Mouse (Mus musculus) heart, embryonic 16.5 days (tissue): Measurements from ENCODE around the gene Cep89. TPM values are rescaled to one million over a fixed set of nuclear protein-coding genes. Genes with fewer than 3 reads are reported as not detected.

Experiments used
- ATAC-seq: fragments of 200-750 bp; cut with Nextera tagmentation; replicated peaks from 2 replicates; pipeline ENCODE4 v1.8.0; 2017; ENCODE audit warnings: moderate number of reproducible peaks; ENCODE audit not compliant: insufficient read depth, low FRiP score; ENCODE audit errors: extremely low read depth
- H3K27ac ChIP-seq: fragments of 300-500 bp; sonication (generic); 2 replicates; pipeline ENCODE4 v1.5.1; 2014; ENCODE audit warnings: mild to moderate bottlenecking, low read length, control low read depth, moderate library complexity
- H3K27me3 ChIP-seq: fragments of 300-500 bp; sonication (generic); 2 replicates; pipeline ENCODE4 v1.6.1; 2014; ENCODE audit warnings: low read length, mixed read lengths; ENCODE audit not compliant: control insufficient read depth, insufficient read depth
- H3K36me3 ChIP-seq: fragments of 300-500 bp; sonication (generic); 2 replicates; pipeline ENCODE4 v1.6.1; 2014; ENCODE audit not compliant: control insufficient read depth, insufficient read depth
- H3K4me1 ChIP-seq: fragments of 300-500 bp; sonication (generic); 2 replicates; pipeline ENCODE4 v1.6.1; 2014; ENCODE audit warnings: low read length, mixed read lengths; ENCODE audit not compliant: control insufficient read depth, insufficient read depth
- H3K4me2 ChIP-seq: fragments of 300-500 bp; sonication (generic); 2 replicates; pipeline ENCODE4 v1.6.1; 2014; ENCODE audit warnings: low read depth, mild to moderate bottlenecking, control low read depth, low read length
- H3K4me3 ChIP-seq: fragments of 300-500 bp; sonication (generic); 2 replicates; pipeline ENCODE4 v1.5.1; 2014; ENCODE audit warnings: mild to moderate bottlenecking, control low read depth, low read length
- H3K9ac ChIP-seq: fragments of 300-500 bp; sonication (generic); 2 replicates; pipeline ENCODE4 v1.6.1; 2014; ENCODE audit warnings: low read length, control low read depth
- H3K9me3 ChIP-seq: fragments of 300-500 bp; sonication (generic); replicated peaks from 2 replicates; pipeline ENCODE4 v1.6.1; 2016; ENCODE audit warnings: low read length; ENCODE audit not compliant: control insufficient read depth
- WGBS: fragments of 180-500 bp; shearing (Covaris S2); extraction: QIAGEN DNeasy Blood & Tissue Kit; methylation state at CpG from one replicate; pipeline ENCODE4 v1.1.7; 2014; 5-methylcytosine and 5-hydroxymethylcytosine counted together
- polyA plus RNA-seq: library from polyadenylated mRNA; unstranded; fragments of >200 nt; fragmentation: Nextera tagmentation; extraction: Ambion mirVana; gene quantifications from 2 replicates; pipeline ENCODE4 v1.2.1, GENCODE M21; 2015

The Cep89 gene
- polyA plus RNA-seq, 1 experiment from 2014 or later: 45.2 TPM

DNA sequence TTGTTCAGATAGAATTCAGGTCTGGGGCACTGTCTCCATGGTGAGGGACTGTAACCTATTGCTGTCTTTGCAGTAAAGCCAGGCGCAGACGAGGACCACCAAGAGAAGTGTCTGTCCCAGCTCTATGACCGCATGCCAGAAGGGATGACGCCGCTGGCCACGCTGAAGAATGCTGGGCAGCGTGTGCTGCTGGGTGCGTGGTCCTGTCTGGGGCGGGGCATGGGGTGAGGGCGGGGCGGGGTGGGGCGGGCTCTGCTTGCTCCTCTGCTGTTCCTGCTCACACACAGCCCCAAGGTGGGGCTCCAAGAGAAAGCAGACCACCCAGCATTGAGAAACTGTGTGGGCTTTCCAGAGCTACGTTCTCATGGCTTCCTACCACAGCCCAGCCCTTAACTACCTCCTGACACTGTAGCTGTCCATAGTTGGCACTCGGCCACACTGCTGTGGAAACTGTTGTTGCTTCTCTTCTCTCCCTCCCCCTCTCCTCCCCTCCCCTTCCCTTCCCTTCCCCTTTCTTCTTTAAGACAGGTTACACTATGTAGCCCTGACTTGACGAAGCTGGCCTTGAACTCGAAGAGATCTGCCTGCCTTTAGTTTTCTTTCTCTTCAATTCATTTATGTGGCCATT is 17.2 kb upstream of the Cep89 start:
- peak overlapping the region; percentile 2; the same call in 1 of the 2 replicates for H3K4me3 ChIP-seq
- peak overlapping the region; percentile 29; the same call in 1 of the 2 replicates for H3K9ac ChIP-seq
- 21% methylated on average over 14 of the region's 16 CpGs for WGBS

DNA sequence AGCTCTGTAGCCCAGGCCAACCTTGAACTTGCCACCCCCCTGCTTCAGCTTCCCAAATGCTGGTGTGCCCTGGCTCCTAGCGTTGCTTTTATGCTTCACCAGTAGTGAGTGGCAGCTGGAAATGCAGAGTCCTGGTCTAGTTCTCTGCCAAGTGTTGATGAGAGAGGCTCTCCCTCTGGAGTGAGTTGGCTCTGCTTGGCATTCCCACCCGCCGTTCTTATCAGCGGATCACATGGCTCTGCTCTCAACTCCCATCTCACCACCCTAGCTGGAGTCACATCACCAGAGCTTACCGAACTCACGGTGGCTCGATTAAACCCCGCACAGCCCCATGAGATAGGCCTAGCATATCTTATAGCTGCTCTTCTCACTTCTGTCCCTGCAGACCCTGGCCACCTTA is 16.5 kb upstream of the Cep89 start:
- peak; percentile 86 for ATAC-seq
- Histone ChIP-seq H3K27ac (peak overlapping the region; percentile 75), H3K4me1 (peaks cover 13% of the 10 kb centered on the region), H3K9ac (no peak overlapping the region), H3K4me2 (no peak overlapping the region), H3K9me3 (no peaks in the 10 kb centered on the region), H3K27me3 (no peaks in the 10 kb centered on the region), H3K36me3 (no peaks in the 10 kb centered on the region), H3K4me3 (no peak overlapping the region)
- WGBS: 32% methylated on average over 8 of the region's 8 CpGs

More for the DNA sequence above, 17.2 kb upstream of the Cep89 start:
- Histone ChIP-seq H3K36me3 (no peaks in the 10 kb centered on the region), H3K27ac (peak overlapping the region; percentile 54), H3K9me3 (no peaks in the 10 kb centered on the region), H3K4me2 (peak overlapping the region; percentile 45), H3K4me1 (peaks cover 13% of the 10 kb centered on the region), H3K27me3 (no peaks in the 10 kb centered on the region)
- peak; percentile 50; the same call in 1 of the 2 replicates for ATAC-seq

DNA sequence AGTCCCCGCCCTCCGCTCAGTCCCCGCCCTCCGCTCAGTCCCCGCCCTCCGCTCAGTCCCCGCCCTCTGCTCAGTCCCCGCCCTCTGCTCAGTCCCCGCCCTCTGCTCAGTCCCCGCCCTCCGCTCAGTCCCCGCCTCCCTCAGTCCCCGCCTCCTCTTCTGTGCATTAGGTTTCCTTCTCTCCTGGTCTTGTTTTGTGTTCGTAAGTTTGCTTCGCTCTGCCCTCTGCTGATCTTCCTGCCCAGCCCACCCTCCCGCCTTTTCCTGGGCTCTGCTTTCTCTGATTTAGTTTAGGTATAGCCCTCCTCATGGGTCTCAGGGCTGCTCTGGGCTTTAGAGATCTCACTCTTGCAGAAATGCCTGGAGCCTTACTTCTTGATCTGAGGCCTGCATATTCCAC is 15.0 kb upstream of the Cep89 start:
- ATAC-seq: no peak
- Histone ChIP-seq H3K9me3 (no peaks in the 10 kb centered on the region), H3K4me2 (no peak overlapping the region), H3K9ac (no peak overlapping the region), H3K4me3 (no peak overlapping the region), H3K27ac (no peak overlapping the region), H3K36me3 (no peaks in the 10 kb centered on the region), H3K27me3 (no peaks in the 10 kb centered on the region), H3K4me1 (peaks cover 16% of the 10 kb centered on the region)
- 55% methylated on average over 15 of the region's 16 CpGs for WGBS

DNA sequence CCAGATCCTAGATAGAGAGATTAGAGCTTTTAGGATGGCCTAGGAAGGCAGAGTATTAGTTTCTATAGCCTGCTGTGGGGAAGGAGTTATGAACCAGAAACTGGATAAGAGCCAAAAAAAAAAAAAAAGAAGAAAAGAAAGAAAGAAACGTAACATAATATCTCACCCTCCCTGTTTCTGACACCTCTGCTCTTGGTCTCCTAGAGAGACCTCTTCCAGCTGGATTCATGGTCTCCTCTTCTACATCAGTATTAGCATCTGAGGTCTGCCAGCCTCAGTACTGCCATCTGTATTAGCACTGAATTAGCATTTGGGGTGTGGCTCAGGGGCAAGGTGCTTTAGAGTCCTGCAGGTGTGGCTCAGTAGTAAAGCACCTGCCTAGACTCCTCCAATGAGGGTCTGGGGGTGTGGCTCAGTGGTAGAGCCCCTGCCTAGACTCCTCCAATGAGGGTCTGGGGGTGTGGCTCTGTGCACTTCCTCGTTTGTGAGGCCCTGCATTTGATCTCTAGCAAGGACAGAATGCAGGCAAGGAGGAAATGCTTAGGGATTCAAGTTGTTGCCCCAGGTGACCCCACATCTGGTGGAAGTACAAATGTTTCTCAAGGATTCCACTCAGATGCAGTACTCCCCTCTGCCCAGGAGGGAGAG is 14.0 kb upstream of the Cep89 start:
- Histone ChIP-seq H3K27me3 (no peaks in the 10 kb centered on the region), H3K9ac (no peak overlapping the region), H3K36me3 (no peaks in the 10 kb centered on the region), H3K4me3 (no peak overlapping the region), H3K4me1 (peaks cover 20% of the 10 kb centered on the region), H3K4me2 (no peak overlapping the region), H3K9me3 (no peaks in the 10 kb centered on the region), H3K27ac (no peak overlapping the region)
- ATAC-seq: no peak
- 34% methylated on average over 2 of the region's 2 CpGs for WGBS

DNA sequence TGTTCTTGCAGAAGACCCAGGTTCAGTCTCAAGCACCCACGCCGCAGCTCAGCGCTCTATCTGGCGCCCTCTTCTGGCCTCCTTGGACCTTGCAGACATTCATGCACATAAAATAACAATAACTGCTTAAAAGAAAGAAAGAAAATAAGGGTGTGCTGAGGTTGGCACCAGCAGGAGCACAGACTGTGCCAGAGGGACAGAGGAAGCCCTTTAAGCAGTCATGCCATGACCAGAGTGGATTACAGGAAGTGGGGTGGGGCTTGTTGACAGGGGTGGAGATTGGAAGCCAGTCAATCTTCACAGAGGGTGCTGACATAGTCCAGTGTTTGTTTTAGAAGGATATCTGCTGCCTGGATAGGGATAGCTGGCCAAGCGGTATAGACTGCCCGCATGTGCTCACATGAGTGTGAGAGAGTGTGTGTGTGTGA is 10.3 kb upstream of the Cep89 start:
- peak; percentile 85 for ATAC-seq
- Histone ChIP-seq H3K4me3 (no peak overlapping the region), H3K9ac (no peak overlapping the region), H3K4me1 (peaks cover 7% of the 10 kb centered on the region; the same call in 1 of the 2 replicates), H3K36me3 (no peaks in the 10 kb centered on the region), H3K4me2 (no peak overlapping the region), H3K9me3 (no peaks in the 10 kb centered on the region), H3K27ac (no peak overlapping the region), H3K27me3 (no peaks in the 10 kb centered on the region)
- WGBS: 43% methylated on average over 6 of the region's 6 CpGs

DNA sequence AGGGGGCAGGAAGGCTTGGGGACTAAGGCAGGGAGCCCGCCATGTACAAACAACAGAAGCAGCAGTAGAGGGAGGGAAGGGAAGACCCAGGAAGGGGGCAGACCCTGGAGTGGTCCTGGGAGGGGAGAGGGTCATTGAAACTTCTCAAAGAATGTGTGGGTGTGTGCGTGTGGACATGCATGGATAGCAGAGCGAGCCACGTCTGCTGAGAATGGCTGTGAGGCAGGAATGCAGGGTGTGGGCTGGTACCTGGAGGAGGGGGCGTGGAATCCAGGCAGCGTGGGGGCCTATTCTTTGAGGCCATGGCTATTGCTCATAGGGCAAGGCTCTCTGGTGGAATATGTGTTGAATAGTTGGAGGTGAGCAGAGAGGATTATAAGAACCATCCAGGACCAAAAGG is 8.1 kb upstream of the Cep89 start:
- 61% methylated on average over 6 of the region's 6 CpGs for WGBS
- no peak overlapping the region for H3K27ac ChIP-seq
- no peaks in the 10 kb centered on the region for H3K27me3 ChIP-seq
- H3K9me3 ChIP-seq: no peaks in the 10 kb centered on the region
- H3K9ac ChIP-seq: no peak overlapping the region
- no peak overlapping the region for H3K4me3 ChIP-seq
- peaks cover 7% of the 10 kb centered on the region; the same call in 1 of the 2 replicates for H3K4me1 ChIP-seq
- H3K36me3 ChIP-seq: peaks cover 6% of the 10 kb centered on the region
- no peak for ATAC-seq
- no peak overlapping the region for H3K4me2 ChIP-seq

DNA sequence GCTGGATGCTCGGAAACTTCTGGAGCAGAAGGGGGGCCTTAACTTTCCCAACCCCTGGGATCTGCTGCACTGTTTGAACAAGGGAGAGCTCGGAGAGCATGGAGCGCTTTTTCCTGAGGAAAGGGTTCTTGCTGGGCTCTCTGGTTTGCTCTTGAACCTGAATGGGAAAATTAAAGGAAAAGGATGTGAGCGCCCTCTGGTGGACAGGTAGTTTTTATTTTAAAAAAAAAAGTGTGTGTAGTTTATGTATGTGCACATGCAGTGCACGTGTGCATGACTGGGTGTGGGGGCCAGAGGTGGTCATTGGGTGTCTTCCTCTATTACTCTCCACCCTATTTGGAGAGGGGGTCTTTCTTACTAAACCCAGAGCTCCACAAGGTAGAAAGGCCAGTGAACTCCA is 3.9 kb upstream of the Cep89 start:
- no peak overlapping the region for H3K27ac ChIP-seq
- peaks cover 14% of the 10 kb centered on the region for H3K4me1 ChIP-seq
- no peak for ATAC-seq
- H3K9me3 ChIP-seq: no peaks in the 10 kb centered on the region
- H3K4me3 ChIP-seq: no peak overlapping the region
- 55% methylated on average over 5 of the region's 5 CpGs for WGBS
- H3K4me2 ChIP-seq: no peak overlapping the region
- no peaks in the 10 kb centered on the region for H3K27me3 ChIP-seq
- H3K9ac ChIP-seq: no peak overlapping the region
- H3K36me3 ChIP-seq: peaks cover 9% of the 10 kb centered on the region

DNA sequence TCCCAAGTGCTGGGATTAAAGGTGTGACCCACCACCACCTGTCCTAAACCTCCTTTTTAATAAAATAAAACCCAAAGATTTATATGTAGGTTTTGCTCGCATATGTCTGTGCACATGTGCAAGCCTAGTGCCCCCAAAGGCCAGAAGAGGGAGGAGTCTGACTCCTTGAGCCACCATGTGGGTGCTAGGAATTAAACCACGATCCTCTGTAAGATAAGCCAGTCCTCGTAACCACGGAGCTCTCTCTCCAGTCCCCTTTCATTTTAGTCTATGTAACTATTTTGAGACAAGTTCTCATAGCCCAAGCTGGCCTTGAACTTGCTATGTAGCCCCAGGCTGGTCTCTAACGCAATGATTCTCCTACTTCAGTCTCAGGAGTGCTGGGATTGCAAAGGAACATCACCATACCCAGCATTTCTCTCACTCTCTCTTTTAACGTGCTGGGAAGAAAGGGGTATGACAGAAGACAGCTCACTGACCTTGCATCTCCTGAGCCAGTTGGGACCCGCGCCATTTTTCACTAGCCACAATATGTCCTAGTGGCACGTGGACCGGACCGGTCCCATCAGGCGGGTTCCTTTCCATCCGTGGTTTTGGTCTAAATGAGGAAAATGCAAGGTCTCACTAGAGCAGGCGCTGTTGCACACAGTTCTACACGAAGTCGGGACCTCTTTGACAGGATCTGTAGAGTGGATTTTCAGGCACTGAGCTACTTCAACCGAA is 940 bp upstream of the Cep89 start:
- ATAC-seq: no peak
- Histone ChIP-seq H3K27ac (no peak overlapping the region), H3K4me1 (peaks cover 15% of the 10 kb centered on the region), H3K4me2 (peak overlapping the region; percentile 82), H3K36me3 (peaks cover 19% of the 10 kb centered on the region), H3K9me3 (no peaks in the 10 kb centered on the region), H3K4me3 (peak overlapping the region; percentile 65), H3K27me3 (no peaks in the 10 kb centered on the region), H3K9ac (peak overlapping the region; percentile 74)
- 10% methylated on average over 17 of the region's 17 CpGs for WGBS

DNA sequence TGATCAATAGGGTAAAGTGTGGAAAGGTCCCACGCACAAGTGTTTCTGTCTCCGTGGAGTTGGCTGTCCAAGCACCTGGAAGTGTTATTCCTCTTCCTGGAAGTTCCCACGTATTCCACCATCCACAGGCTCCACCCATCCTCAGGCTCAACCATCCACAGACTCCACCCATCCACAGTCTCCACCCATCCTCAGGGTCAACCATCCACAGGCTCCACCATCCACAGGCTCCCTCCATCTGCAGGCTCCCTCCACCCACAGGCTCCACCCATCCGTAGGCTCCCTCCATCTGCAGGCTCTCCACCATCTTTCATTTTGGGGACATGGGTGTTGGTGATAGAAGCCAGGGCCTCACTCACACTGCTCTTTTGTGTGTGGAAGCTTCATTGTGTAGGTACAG is 4.3 kb downstream of the Cep89 start:
- H3K27ac ChIP-seq: no peak overlapping the region
- H3K9ac ChIP-seq: no peak overlapping the region
- peaks cover 48% of the 10 kb centered on the region for H3K36me3 ChIP-seq
- no peaks in the 10 kb centered on the region for H3K9me3 ChIP-seq
- H3K4me2 ChIP-seq: no peak overlapping the region
- H3K27me3 ChIP-seq: no peaks in the 10 kb centered on the region
- ATAC-seq: no peak
- no peak overlapping the region for H3K4me3 ChIP-seq
- WGBS: 76% methylated on average over 4 of the region's 4 CpGs
- peaks cover 9% of the 10 kb centered on the region for H3K4me1 ChIP-seq
